Mouse (Mus musculus): ENCODE results near the gene Stard7. TPM values are rescaled to one million over a fixed set of nuclear protein-coding genes. Genes with fewer than 3 reads are reported as not detected.
A peak's percentile ranks its signal among the peaks of the same experiment; 100 is the strongest.

Stard7 gene
- polyA plus RNA-seq, 1 experiment from 2014 or later = 88.7 TPM

DNA sequence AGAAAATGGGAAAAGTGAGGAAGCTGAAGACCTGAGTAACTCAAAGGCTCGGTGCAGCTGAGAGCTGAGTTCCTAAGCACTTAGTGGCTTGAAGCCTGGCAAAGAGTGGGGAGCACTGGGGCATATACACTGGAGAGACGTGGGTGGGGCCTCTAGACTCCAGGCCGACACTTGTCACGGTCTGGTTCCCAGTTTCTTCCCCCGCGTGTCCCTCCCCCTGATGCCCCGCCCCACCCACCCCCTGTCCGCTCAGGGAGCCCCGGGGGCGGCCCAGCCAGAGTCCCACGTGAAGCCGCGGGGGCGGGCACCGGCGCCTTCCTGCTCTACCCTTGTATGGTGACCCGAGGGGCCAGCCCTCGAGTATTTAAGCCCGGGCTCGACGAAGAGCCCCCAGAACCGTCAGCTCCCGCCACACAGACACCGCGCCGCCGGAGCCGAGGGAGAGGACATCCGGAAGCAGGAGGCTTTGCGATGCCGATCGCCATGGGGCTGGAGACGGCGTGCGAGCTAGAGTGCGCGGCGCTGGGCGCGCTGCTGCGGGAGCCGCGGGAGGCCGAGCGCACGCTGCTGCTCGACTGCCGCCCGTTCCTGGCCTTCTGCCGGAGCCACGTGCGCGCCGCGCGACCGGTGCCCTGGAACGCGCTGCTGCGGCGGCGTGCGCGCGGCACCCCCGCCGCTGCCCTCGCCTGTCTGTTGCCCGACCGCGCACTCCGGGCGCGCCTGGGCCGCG lies 65.9 kb downstream of the Stard7 start, which contains the start of gene Dusp2:
TSS of gene Dusp2 (plus strand) at position 393 of the 730 bp plus-strand sequence.
- TF ChIP-seq CTCF (IDR thresholded peaks at IDR 0.05; ENCODE audit: low read depth) = no peak
- peak; percentile 81 for DNase-seq
- no peaks in the 10 kb centered on the region for H3K9me3 ChIP-seq (ENCODE audit: low read depth, low read length)
- peaks cover 20% of the 10 kb centered on the region for H3K27me3 ChIP-seq (ENCODE audit: insufficient read depth, low read length)
- peak within 1 kb of the TSS; percentile 92 for H3K4me2 ChIP-seq
- WGBS = under 1% methylated on average over 67 of the region's 76 CpGs
- peak within 1 kb of the TSS; percentile 59 for H3K9ac ChIP-seq
- H3K36me3 ChIP-seq (ENCODE audit: insufficient read depth) = 0 out of 2 replicates have a peak, but pooled peaks cover 2% of the 10 kb centered on the region
- ATAC-seq (ENCODE audit: insufficient read depth) = peak; percentile 88
- H3K4me1 ChIP-seq (ENCODE audit: insufficient read depth) = no peaks in the 10 kb centered on the region
- H3K27ac ChIP-seq (ENCODE audit: low read depth) = no peak within 1 kb of the TSS; the same call in 1 of the 2 replicates
- peak within 1 kb of the TSS; percentile 54 for H3K4me3 ChIP-seq (ENCODE audit: low read depth, low read length)

DNA sequence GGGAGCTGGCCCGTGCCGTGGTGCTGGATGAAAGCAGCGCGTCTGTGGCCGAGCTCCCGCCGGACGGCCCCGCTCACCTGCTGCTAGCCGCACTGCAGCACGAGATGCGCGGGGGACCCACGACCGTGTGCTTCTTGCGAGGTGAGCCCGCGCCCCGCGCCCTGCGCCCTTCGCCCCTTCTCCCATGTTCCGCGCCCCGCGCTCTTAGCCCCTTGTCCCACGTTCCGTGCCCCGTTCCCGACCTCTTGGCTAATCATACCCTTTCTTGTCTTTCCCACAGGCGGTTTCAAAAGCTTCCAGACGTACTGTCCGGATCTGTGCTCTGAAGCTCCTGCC lies 66.4 kb downstream of the Stard7 start:
- H3K4me1 ChIP-seq (ENCODE audit: insufficient read depth) = no peaks in the 10 kb centered on the region
- peak overlapping the region; percentile 54 for H3K4me3 ChIP-seq (ENCODE audit: low read depth, low read length)
- 0 out of 2 replicates have a peak, but pooled peaks cover 2% of the 10 kb centered on the region for H3K36me3 ChIP-seq (ENCODE audit: insufficient read depth)
- TF ChIP-seq CTCF (IDR thresholded peaks at IDR 0.05; ENCODE audit: low read depth) = no peak
- ATAC-seq (ENCODE audit: insufficient read depth) = no peak
- H3K4me2 ChIP-seq = peak overlapping the region; percentile 92
- H3K27me3 ChIP-seq (ENCODE audit: insufficient read depth, low read length) = peaks cover 20% of the 10 kb centered on the region
- peak overlapping the region; percentile 59 for H3K9ac ChIP-seq
- no peak for DNase-seq
- no peak overlapping the region; the same call in 1 of the 2 replicates for H3K27ac ChIP-seq (ENCODE audit: low read depth)
- 2% methylated on average over 33 of the region's 33 CpGs for WGBS
- H3K9me3 ChIP-seq (ENCODE audit: low read depth, low read length) = no peaks in the 10 kb centered on the region

GRCm38 (mm10) chr2:127336885-127337284 lies 66.9 kb downstream of the Stard7 start:
- H3K4me1 ChIP-seq (ENCODE audit: insufficient read depth) = no peaks in the 10 kb centered on the region
- WGBS = 31% methylated on average over 5 of the region's 5 CpGs
- ATAC-seq (ENCODE audit: insufficient read depth) (no peak), DNase-seq (no peak)
- peak overlapping the region; percentile 92 for H3K4me2 ChIP-seq
- H3K4me3 ChIP-seq (ENCODE audit: low read depth, low read length) = peak overlapping the region; percentile 54
- TF ChIP-seq CTCF (IDR thresholded peaks at IDR 0.05; ENCODE audit: low read depth) = no peak
- peaks cover 20% of the 10 kb centered on the region for H3K27me3 ChIP-seq (ENCODE audit: insufficient read depth, low read length)
- H3K9ac ChIP-seq = peak overlapping the region; percentile 59
- H3K36me3 ChIP-seq (ENCODE audit: insufficient read depth) = 0 out of 2 replicates have a peak, but pooled peaks cover 2% of the 10 kb centered on the region
- no peaks in the 10 kb centered on the region for H3K9me3 ChIP-seq (ENCODE audit: low read depth, low read length)
- H3K27ac ChIP-seq (ENCODE audit: low read depth) = no peak overlapping the region

- peaks cover 20% of the 10 kb centered on the region for H3K27me3 ChIP-seq (ENCODE audit: insufficient read depth, low read length)
- no peak overlapping the region for H3K27ac ChIP-seq (ENCODE audit: low read depth)
- DNase-seq (no peak), ATAC-seq (ENCODE audit: insufficient read depth) (no peak)
- no peaks in the 10 kb centered on the region for H3K9me3 ChIP-seq (ENCODE audit: low read depth, low read length)
- H3K36me3 ChIP-seq (ENCODE audit: insufficient read depth) = 0 out of 2 replicates have a peak, but pooled peaks cover 2% of the 10 kb centered on the region
- TF ChIP-seq CTCF (IDR thresholded peaks at IDR 0.05; ENCODE audit: low read depth) = no peak
- no peaks in the 10 kb centered on the region for H3K4me1 ChIP-seq (ENCODE audit: insufficient read depth)
- peak overlapping the region; percentile 54 for H3K4me3 ChIP-seq (ENCODE audit: low read depth, low read length)
- H3K4me2 ChIP-seq = peak overlapping the region; percentile 92
- peak overlapping the region; percentile 6; the same call in 1 of the 2 replicates for H3K9ac ChIP-seq
- 52% methylated on average over 11 of the region's 11 CpGs for WGBS
Measured at GRCm38 (mm10) chr2:127337531-127337930, 67.5 kb downstream of the Stard7 start.

DNA sequence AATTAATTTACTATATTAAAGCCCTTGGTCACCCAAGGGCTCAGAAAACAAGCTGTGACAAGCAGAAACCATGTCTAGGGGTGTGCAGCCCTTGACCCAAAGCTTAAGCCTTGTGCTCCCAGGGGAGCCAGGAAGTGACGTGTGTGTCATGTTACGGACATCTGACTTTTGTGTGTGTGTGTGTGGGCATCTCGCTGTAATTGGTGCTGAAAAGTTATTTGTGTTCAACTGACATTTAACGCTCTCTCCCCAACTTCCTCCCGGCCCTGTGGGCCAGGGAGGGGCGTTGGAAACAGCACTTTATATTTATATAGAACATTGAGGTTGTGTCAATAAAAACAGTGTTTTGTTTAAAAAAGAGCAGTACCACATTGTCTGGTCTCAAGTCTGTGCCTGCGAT lies 68.0 kb downstream of the Stard7 start:
- no peak for TF ChIP-seq CTCF (IDR thresholded peaks at IDR 0.05; ENCODE audit: low read depth)
- DNase-seq (no peak), ATAC-seq (ENCODE audit: insufficient read depth) (no peak)
- H3K9me3 ChIP-seq (ENCODE audit: low read depth, low read length) = no peaks in the 10 kb centered on the region
- H3K4me1 ChIP-seq (ENCODE audit: insufficient read depth) = no peaks in the 10 kb centered on the region
- H3K27me3 ChIP-seq (ENCODE audit: insufficient read depth, low read length) = peaks cover 20% of the 10 kb centered on the region
- peak overlapping the region; percentile 92 for H3K4me2 ChIP-seq
- WGBS = 45% methylated on average over 7 of the region's 7 CpGs
- H3K4me3 ChIP-seq (ENCODE audit: low read depth, low read length) = peak overlapping the region; percentile 54; the same call in 1 of the 2 replicates
- H3K36me3 ChIP-seq (ENCODE audit: insufficient read depth) = 0 out of 2 replicates have a peak, but pooled peaks cover 2% of the 10 kb centered on the region
- no peak overlapping the region for H3K27ac ChIP-seq (ENCODE audit: low read depth)
- H3K9ac ChIP-seq = no peak overlapping the region

- Histone ChIP-seq H3K27ac (ENCODE audit: low read depth) (no peak within 1 kb of the TSS), H3K27me3 (ENCODE audit: insufficient read depth, low read length) (peaks cover 20% of the 10 kb centered on the region), H3K9ac (peak within 1 kb of the TSS; percentile 6; the same call in 1 of the 2 replicates), H3K9me3 (ENCODE audit: low read depth, low read length) (no peaks in the 10 kb centered on the region), H3K4me2 (peak within 1 kb of the TSS; percentile 92), H3K4me1 (ENCODE audit: insufficient read depth) (no peaks in the 10 kb centered on the region), H3K4me3 (ENCODE audit: low read depth, low read length) (peak within 1 kb of the TSS; percentile 54), H3K36me3 (ENCODE audit: insufficient read depth) (0 out of 2 replicates have a peak, but pooled peaks cover 2% of the 10 kb centered on the region)
- WGBS = 78% methylated on average over 4 of the region's 4 CpGs
- ATAC-seq (ENCODE audit: insufficient read depth) (no peak), DNase-seq (no peak)
- TF ChIP-seq CTCF (IDR thresholded peaks at IDR 0.05; ENCODE audit: low read depth) = no peak
Measured at GRCm38 (mm10) chr2:127338416-127338815, 68.4 kb downstream of the Stard7 start, which contains the start of gene Astl. Gene Astl (plus strand): TSS chr2:127338639.

DNA sequence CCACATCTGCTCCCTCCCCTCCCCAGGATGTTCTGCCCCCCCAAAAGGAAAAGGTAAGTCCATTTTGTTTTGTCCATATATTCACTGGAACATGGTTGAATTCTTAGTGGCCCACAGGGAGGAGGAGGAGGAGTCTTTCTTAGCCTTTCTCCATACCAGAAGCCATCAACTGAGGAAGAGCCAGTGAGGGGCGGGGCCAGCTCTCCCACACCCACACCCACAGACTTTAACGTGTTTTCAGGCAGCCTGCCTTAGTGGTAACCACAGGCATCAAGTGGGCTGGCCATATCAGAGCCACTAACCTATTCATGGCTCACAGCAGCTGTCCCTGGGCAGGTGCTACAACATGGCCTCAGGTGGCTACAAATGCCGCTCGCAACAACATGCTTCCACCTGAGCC lies 68.8 kb downstream of the Stard7 start:
- H3K27ac ChIP-seq (ENCODE audit: low read depth) = no peak overlapping the region

More for the DNA sequence above, 68.8 kb downstream of the Stard7 start:
- Histone ChIP-seq H3K9ac (no peak overlapping the region), H3K4me2 (no peak overlapping the region), H3K27me3 (ENCODE audit: insufficient read depth, low read length) (peaks cover 20% of the 10 kb centered on the region), H3K4me3 (ENCODE audit: low read depth, low read length) (no peak overlapping the region), H3K36me3 (ENCODE audit: insufficient read depth) (0 out of 2 replicates have a peak, but pooled peaks cover 2% of the 10 kb centered on the region), H3K9me3 (ENCODE audit: low read depth, low read length) (no peaks in the 10 kb centered on the region), H3K4me1 (ENCODE audit: insufficient read depth) (no peaks in the 10 kb centered on the region)
- WGBS = 58% methylated on average over 4 of the region's 4 CpGs
- no peak for ATAC-seq (ENCODE audit: insufficient read depth)
- no peak for DNase-seq
- no peak for TF ChIP-seq CTCF (IDR thresholded peaks at IDR 0.05; ENCODE audit: low read depth)
